Mouse (Mus musculus) kidney, postnatal 0 days (tissue): ENCODE measurements around the gene Zbtb41. TPM values are rescaled to one million over a fixed set of nuclear protein-coding genes. Genes with fewer than 3 reads are reported as not detected.

Source experiments
- ATAC-seq: fragments of 200-750 bp; cut with Nextera tagmentation; replicated peaks from 2 replicates; pipeline ENCODE4 v1.8.0; 2017; ENCODE audit warnings: low read depth, moderate number of reproducible peaks, moderate TSS enrichment, moderate library complexity; ENCODE audit not compliant: low FRiP score
- DNase-seq: peaks from one replicate; pipeline ENCODE4 v3.0.0-alpha.2; 2016; ENCODE audit warnings: low spot score
- H3K27ac ChIP-seq: fragments of 300-500 bp; sonication (generic); 2 replicates; pipeline ENCODE4 v1.5.1; 2014; ENCODE audit warnings: mild to moderate bottlenecking
- H3K27me3 ChIP-seq: fragments of 300-500 bp; sonication (generic); 2 replicates; pipeline ENCODE4 v1.6.1; 2014; ENCODE audit warnings: low read length, mixed read lengths; ENCODE audit not compliant: insufficient read depth
- H3K36me3 ChIP-seq: fragments of 300-500 bp; sonication (generic); 2 replicates; pipeline ENCODE4 v1.6.1; 2014; ENCODE audit warnings: low read length, mixed read lengths; ENCODE audit not compliant: insufficient read depth
- H3K4me1 ChIP-seq: fragments of 300-500 bp; sonication (generic); replicated peaks from 2 replicates; pipeline ENCODE4 v1.6.1; 2014; ENCODE audit warnings: antibody characterized with exemption, low read length, mixed read lengths; ENCODE audit not compliant: insufficient read depth
- H3K4me2 ChIP-seq: fragments of 300-500 bp; sonication (generic); 2 replicates; pipeline ENCODE4 v1.6.1; 2014; ENCODE audit warnings: mild to moderate bottlenecking, low read length, moderate library complexity, mixed read lengths
- H3K4me3 ChIP-seq: fragments of 300-500 bp; sonication (generic); replicated peaks from 2 replicates; pipeline ENCODE4 v1.5.1; 2014; ENCODE audit warnings: low read depth, low read length
- H3K9ac ChIP-seq: fragments of 300-500 bp; sonication (generic); 2 replicates; pipeline ENCODE4 v1.6.1; 2014; ENCODE audit warnings: low read depth, low read length
- H3K9me3 ChIP-seq: fragments of 300-500 bp; sonication (generic); replicated peaks from 2 replicates; pipeline ENCODE4 v1.6.1; 2016; ENCODE audit warnings: low read length, inconsistent platforms, mixed read lengths
- CTCF ChIP-seq: IDR thresholded peaks from 2 replicates; pipeline ENCODE4 v1.5.1; 2016; ENCODE audit warnings: antibody characterized with exemption, low read depth, mild to moderate bottlenecking, moderate library complexity
- WGBS: fragments of 180-500 bp; shearing (Covaris S2); extraction: QIAGEN DNeasy Blood & Tissue Kit; methylation state at CpG from one replicate; pipeline ENCODE4 v1.1.7; 2014; 5-methylcytosine and 5-hydroxymethylcytosine counted together
- polyA plus RNA-seq: library from polyadenylated mRNA; unstranded; fragments of >200 nt; fragmentation: Nextera tagmentation; extraction: Ambion mirVana; gene quantifications from 2 replicates; pipeline ENCODE4 v1.2.1, GENCODE M21; 2015

Zbtb41 gene
- polyA plus RNA-seq, 1 experiment from 2014 or later: 6.9 TPM

GRCm38 (mm10) chr1:139460807-139461206 lies 38.7 kb downstream of the Zbtb41 start:
- no peaks in the 10 kb centered on the region for H3K27me3 ChIP-seq
- no peak overlapping the region for H3K27ac ChIP-seq
- ATAC-seq (no peak), DNase-seq (no peak)
- TF ChIP-seq CTCF: no peak
- WGBS: 79% methylated on average over 5 of the region's 5 CpGs
- H3K4me1 ChIP-seq: no peaks in the 10 kb centered on the region
- H3K9me3 ChIP-seq: no peaks in the 10 kb centered on the region
- no peak overlapping the region for H3K4me3 ChIP-seq
- H3K36me3 ChIP-seq: 0 out of 2 replicates have a peak, but pooled peaks cover 8% of the 10 kb centered on the region
- H3K4me2 ChIP-seq: no peak overlapping the region
- H3K9ac ChIP-seq: no peak overlapping the region

DNA sequence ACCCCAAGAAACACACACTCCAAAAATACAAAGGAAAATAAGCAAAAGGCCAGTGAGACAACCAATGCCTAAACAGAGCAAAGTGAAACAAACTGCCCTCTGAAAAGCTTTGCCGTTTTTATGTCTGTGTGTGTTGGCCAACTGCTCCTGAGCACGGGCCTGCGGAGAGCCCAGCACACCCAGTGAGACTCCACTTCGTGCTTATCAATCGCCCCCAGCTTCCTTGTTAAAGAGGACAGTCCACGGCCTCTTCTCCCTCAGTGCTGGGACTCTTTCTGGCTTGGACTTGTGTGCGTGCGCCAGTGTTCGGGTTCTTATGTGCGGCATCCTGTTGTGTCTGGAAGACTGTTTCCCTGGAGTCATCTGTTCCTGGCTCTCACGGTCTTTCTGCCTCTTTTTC lies 43.8 kb downstream of the Zbtb41 start:
- DNase-seq: no peak
- Histone ChIP-seq H3K4me3 (no peak overlapping the region), H3K36me3 (peaks cover 13% of the 10 kb centered on the region; the same call in 1 of the 2 replicates), H3K4me2 (no peak overlapping the region), H3K4me1 (no peaks in the 10 kb centered on the region), H3K9ac (no peak overlapping the region), H3K9me3 (no peaks in the 10 kb centered on the region), H3K27me3 (no peaks in the 10 kb centered on the region), H3K27ac (no peak overlapping the region)
- ATAC-seq: no peak
- TF ChIP-seq CTCF: no peak
- 90% methylated on average over 11 of the region's 11 CpGs for WGBS

GRCm38 (mm10) chr1:139478898-139479297 lies 56.8 kb downstream of the Zbtb41 start:
- ATAC-seq: no peak
- Histone ChIP-seq H3K4me3 (no peak overlapping the region), H3K27me3 (no peaks in the 10 kb centered on the region), H3K4me1 (no peaks in the 10 kb centered on the region), H3K4me2 (no peak overlapping the region), H3K27ac (no peak overlapping the region), H3K9me3 (no peaks in the 10 kb centered on the region), H3K36me3 (peaks cover 50% of the 10 kb centered on the region), H3K9ac (no peak overlapping the region)
- no peak for DNase-seq
- 90% methylated on average over 11 of the region's 11 CpGs for WGBS
- TF ChIP-seq CTCF: no peak

GRCm38 (mm10) chr1:139480246-139480645 lies 58.2 kb downstream of the Zbtb41 start:
- no peak overlapping the region for H3K4me3 ChIP-seq
- H3K9me3 ChIP-seq: no peaks in the 10 kb centered on the region
- no peak overlapping the region for H3K27ac ChIP-seq
- H3K27me3 ChIP-seq: no peaks in the 10 kb centered on the region
- peaks cover 42% of the 10 kb centered on the region for H3K36me3 ChIP-seq
- no peak overlapping the region for H3K9ac ChIP-seq
- H3K4me2 ChIP-seq: no peak overlapping the region
- 90% methylated on average over 8 of the region's 8 CpGs for WGBS
- ATAC-seq (no peak), DNase-seq (no peak)
- no peaks in the 10 kb centered on the region for H3K4me1 ChIP-seq
- TF ChIP-seq CTCF: no peak

GRCm38 (mm10) chr1:139481146-139481545 lies 59.1 kb downstream of the Zbtb41 start:
- H3K36me3 ChIP-seq: peaks cover 37% of the 10 kb centered on the region

DNA sequence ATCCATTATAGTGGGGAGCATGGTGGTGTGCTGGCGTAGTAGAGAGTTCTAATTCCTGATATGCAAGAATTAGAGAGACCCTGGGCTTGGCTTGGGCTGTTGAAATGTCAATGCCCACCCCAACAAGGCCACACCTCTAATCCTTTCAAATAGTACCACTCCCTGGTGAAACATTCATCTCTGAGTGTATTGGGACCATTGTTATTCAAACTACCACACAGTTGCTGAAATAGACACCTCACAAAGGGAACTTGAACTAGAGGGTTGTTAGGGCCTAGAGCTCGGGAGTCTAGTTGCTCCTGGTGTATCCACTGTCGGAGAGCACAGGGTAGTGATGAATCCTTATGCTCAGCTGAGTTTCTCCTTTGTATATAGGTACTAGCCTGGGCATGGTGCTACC lies 72.5 kb downstream of the Zbtb41 start:
- H3K36me3 ChIP-seq: peaks cover 14% of the 10 kb centered on the region
- no peak for DNase-seq
- H3K27me3 ChIP-seq: no peaks in the 10 kb centered on the region
- H3K4me3 ChIP-seq: no peak overlapping the region
- no peaks in the 10 kb centered on the region for H3K9me3 ChIP-seq
- H3K27ac ChIP-seq: no peak overlapping the region
- 94% methylated on average over 3 of the region's 3 CpGs for WGBS
- ATAC-seq: no peak
- H3K9ac ChIP-seq: no peak overlapping the region
- TF ChIP-seq CTCF: no peak
- H3K4me1 ChIP-seq: no peaks in the 10 kb centered on the region
- H3K4me2 ChIP-seq: no peak overlapping the region

More at GRCm38 (mm10) chr1:139481146-139481545, 59.1 kb downstream of the Zbtb41 start:
- H3K9me3 ChIP-seq: no peaks in the 10 kb centered on the region
- ATAC-seq: no peak
- H3K9ac ChIP-seq: no peak overlapping the region
- H3K27ac ChIP-seq: no peak overlapping the region
- TF ChIP-seq CTCF: no peak
- DNase-seq: no peak
- H3K4me2 ChIP-seq: no peak overlapping the region
- no peaks in the 10 kb centered on the region for H3K4me1 ChIP-seq
- no peaks in the 10 kb centered on the region for H3K27me3 ChIP-seq
- 93% methylated on average over 4 of the region's 4 CpGs for WGBS
- H3K4me3 ChIP-seq: no peak overlapping the region

DNA sequence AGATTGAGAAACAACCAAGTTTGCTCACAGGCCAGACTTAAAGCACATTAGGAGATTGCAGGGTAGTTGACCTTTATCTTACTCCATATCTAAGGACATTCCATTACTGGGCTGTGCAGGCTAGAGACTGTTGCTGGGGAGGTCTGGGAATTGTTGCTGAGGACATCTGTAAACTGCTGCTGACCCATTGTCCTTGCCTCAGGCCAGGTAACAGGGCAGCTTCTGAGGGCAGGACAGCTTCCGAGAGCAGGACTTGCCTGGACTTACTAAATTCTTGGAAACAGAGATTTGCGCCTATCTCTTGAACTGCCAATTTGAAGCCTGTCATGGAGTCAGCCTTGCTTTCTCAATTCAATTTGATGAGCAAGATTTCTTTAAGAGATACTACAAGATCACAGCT lies 73.3 kb downstream of the Zbtb41 start:
- TF ChIP-seq CTCF: no peak
- ATAC-seq (no peak), DNase-seq (no peak)
- Histone ChIP-seq H3K4me2 (no peak overlapping the region), H3K27ac (no peak overlapping the region), H3K36me3 (peaks cover 14% of the 10 kb centered on the region; the same call in 1 of the 2 replicates), H3K4me1 (no peaks in the 10 kb centered on the region), H3K9ac (no peak overlapping the region), H3K4me3 (no peak overlapping the region), H3K9me3 (no peaks in the 10 kb centered on the region), H3K27me3 (no peaks in the 10 kb centered on the region)
- 96% methylated on average over 2 of the region's 2 CpGs for WGBS
